Mouse (Mus musculus): ENCODE measurements around the gene Dtx4.

Gene Dtx4

DNA sequence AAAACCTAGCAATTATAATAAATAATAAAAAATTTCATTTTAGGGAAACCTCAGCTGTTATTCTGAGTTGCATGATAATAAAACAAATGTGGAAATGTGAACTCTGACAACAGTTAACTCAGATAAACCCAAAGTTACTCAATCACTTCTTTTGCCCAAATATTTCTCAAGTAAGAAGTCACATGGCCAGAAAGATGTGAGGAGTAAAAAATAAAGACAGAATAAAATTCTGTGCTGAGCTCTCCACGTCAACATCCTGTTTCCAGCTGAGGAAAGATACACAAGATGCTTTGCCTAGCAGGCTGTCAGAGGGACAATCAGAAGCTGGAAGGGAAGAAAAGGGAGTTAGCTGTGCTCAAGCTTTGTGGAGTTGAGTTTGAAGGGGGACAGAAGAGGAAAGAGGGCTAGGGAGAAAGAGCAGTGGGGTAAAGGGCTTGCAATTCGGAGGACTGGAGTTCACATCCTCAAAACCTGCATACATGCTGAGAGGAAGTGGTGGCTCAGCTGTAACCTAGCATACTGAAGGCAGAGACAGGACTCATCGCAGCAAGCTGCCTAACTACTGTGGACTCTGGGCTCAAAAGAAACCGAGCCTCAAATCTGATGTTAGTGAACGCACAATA, 61.0 kb downstream of the Dtx4 start:
- in situ Hi-C loops (cut with MboI; ENCODE audit: unreplicated experiment in 2 of 2): loop anchor here in 1 of 2 experiments (25.0 kb wide), 1 partner anchor 653 kb away; no protein-coding TSS in a partner anchor

DNA sequence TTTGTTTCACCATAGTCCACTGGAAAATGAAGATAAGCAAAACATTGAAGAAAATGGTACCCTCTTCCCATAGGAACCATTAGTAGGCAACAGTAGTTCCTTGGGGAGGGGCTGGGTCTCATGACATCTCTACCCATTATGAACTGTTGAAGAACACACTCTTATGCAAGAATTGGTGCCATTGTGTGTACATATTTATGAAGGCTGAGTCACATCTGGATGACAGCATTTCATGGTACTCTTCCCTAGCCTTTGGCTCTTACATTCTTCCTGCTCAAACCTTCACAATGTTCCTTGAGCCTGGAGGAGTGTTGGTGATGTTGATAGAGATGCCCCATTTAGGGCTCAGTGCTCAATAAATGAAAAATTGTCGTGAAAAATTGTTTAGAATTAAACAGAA, 61.7 kb downstream of the Dtx4 start:
- in situ Hi-C loops (cut with MboI; ENCODE audit: unreplicated experiment in 2 of 2): loop anchor here (10.0 to 25.0 kb wide), 2 partner anchors 425 to 652 kb away; no protein-coding TSS in a partner anchor

DNA sequence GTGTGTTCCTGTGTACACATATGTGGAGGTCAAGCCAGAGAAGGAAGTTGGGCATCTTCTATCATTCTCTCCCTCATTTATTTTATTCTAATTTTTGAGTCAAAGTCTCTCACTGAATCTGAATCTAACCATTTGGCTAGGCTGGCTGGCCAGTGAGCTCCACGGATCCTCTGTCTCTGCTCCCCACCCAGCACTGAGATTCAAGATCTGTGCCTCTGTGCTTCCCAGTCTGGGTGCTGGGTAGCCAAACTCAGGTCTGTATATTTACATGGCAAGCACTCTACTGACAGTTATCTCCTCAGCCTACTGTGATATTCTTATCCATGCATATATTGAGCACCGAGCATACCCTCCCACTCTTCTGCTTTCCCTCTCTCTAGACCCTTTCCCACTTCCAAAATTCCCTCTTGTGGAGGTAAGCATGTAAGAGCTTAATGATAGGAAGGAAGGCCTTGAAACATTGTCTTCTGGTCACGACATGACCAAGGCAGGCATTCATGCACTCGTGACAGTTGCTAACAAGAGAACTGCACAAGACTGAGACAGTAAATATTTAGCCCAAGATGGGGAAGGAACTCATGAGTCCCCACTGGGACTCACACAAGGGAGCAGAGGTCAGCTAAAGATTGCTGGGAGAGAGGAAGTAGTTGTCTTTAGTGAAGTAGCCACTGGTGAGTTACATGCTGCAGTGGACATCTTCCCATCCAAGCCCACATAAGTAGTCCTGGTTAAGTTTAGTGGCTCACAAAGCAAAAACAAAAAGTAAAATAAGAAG, 65.3 kb downstream of the Dtx4 start:
- in situ Hi-C loops (cut with MboI; ENCODE audit: unreplicated experiment in 2 of 2): loop anchor here (10.0 to 25.0 kb wide), 2 partner anchors 421 to 649 kb away; no protein-coding TSS in a partner anchor

DNA sequence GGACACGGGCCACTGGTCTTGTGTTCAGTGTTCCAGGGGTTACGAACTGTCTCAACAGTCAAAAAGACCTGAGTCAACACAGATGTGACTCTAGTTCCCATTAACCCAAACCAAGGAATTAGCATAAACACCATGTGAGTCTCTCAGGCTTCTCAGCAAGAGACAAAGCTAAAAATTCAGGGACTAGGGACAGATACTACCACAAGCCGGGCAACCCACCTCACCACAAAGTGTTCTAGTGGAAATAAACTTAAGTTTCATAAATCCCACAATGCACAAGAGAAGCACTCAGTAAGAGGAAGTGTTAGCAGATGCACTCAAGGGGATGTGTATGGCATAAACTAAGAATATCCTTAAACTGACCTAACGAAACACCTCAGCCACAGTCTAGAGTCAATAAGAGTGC, 66.2 kb downstream of the Dtx4 start:
- in situ Hi-C loops (cut with MboI; ENCODE audit: unreplicated experiment in 2 of 2): loop anchor here (10.0 to 25.0 kb wide), 2 partner anchors 420 to 648 kb away; no protein-coding TSS in a partner anchor

DNA sequence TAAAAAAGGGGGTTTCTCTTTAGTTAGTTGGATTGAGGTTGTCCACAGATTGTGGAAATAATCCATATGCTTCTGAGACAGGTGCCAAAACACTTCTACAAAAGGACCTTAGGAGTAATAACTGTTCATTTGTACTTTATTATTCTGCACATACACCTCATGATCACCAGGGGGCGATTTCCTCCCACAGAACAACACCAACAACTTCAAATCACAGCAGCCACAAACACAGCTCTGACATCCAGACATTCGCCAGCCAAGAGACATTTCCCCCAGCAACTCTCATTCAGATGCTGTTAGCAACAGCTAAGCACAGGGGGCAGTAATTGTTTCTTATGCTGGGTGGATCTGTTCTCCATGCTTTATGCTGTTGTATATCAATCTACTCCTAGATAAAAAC, 68.2 kb downstream of the Dtx4 start:
- in situ Hi-C loops (cut with MboI; ENCODE audit: unreplicated experiment in 2 of 2): loop anchor here (5.0 to 25.0 kb wide), 6 partner anchors 34 to 646 kb away; partner anchors contain the start of gene Dtx4 (in 1 of the 2)

DNA sequence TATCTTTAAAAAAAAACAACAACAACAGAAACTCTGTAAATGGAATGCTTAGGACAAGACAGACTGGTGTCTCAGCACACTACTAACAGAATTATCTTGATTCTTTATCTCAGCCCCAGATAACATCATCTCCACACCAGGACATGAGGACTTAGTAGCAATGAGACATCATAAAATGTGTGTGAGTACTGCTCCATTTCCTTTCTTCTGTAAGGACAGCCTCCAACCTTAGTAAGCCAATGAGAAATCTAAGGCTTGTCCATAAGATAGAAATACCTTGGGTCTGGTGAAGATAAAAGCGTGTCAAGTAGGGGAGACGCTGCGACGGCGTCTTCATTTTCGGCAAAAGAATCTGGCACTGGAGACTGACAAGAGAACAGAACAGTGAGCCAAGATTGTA, 73.6 kb downstream of the Dtx4 start, which contains the start of gene Pfpl:
TSS of gene Pfpl (plus strand) at position 301 of the 400 bp plus-strand sequence.
- in situ Hi-C loops (cut with MboI; ENCODE audit: unreplicated experiment in 2 of 2): loop anchor here (10.0 to 25.0 kb wide), 3 partner anchors 293 to 640 kb away; no protein-coding TSS in a partner anchor

DNA sequence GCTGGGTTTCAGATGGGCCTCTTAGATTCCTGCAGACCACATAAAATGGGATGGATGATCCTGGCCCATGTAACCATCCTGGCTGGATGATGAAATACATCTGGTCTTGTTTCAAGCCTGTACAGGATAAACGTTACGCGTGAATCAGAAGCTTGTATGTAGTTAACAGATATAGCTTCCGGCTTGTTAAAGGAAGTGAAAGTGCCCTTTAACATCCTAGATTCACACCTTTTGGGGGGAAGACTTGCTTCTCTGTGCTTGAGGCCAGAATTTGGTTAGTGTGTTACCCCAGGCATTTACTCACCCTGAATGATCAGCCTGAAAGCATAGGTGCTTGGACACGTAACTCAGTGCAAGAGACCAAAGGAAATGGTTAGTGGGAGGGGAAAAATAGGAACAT, 74.2 kb downstream of the Dtx4 start:
- in situ Hi-C loops (cut with MboI; ENCODE audit: unreplicated experiment in 2 of 2): loop anchor here (10.0 to 25.0 kb wide), 3 partner anchors 292 to 640 kb away; no protein-coding TSS in a partner anchor

DNA sequence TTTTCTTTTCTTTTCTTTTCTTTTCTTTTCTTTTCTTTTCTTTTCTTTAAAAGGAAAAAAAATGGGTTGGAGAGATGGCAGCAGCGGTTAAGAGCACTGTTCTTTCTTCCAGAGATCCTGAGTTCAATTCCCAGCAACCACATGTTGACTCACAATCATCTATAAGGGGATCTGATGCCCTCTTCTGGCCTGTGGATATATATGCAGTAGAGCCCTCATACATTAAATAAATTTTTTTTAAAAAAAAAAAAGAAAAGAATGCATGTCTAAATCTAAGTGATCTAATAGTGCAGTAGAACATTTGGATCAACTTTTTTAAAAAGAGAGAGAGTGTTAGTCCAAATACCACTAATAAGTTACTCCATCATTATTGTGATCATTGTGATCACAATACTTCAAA, 79.6 kb downstream of the Dtx4 start:
- in situ Hi-C loops (cut with MboI; ENCODE audit: unreplicated experiment in 2 of 2): loop anchor here (10.0 to 25.0 kb wide), 4 partner anchors 287 to 1391 kb away; partner anchors contain the start of genes Ms4a2 (in 1 of the 2), Ms4a6d (in 1 of the 2) and Olfr1499 (in 1 of the 2)

DNA sequence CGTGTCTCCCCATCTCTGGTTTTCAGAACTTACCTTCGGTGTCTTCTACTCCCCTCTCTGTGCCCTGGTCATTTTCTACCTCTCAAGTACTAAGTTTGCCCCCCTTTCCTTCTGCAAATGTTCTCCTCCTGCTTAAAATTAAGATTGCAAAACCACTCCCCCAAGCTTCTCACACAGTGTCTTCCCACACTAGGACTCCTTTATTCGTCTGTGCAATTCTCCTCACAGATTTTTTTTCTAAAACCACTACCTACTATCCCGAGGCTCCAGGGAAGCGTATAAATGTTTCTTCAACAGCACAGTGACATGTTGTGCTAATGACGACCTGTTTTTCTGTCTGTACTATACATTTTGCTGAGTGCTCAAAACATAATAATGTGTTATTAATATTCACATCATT, 80.7 kb downstream of the Dtx4 start:
- in situ Hi-C loops (cut with MboI; ENCODE audit: unreplicated experiment in 2 of 2): loop anchor here (10.0 to 25.0 kb wide), 4 partner anchors 286 to 1392 kb away; partner anchors contain the start of genes Ms4a2 (in 1 of the 2), Ms4a6d (in 1 of the 2) and Olfr1499 (in 1 of the 2)

DNA sequence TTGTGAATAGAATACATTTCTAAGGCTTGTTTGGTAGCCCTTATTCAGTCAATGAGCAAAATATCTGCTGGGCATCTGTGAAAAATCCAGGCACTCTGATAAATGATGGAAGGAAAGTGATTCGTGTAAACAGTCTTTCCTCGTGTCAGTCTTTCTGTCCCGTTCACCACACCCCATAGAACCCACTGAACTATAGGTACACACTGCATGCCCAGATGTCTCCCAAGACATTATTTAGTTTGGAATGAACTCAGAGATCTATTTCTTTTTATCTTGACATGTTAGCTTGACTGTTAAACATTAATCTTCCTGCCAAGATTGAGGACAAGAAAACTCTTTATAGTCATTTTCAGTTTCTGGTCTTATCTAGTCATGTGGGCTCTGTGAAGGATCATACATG, 82.9 kb downstream of the Dtx4 start:
- in situ Hi-C loops (cut with MboI; ENCODE audit: unreplicated experiment in 2 of 2): loop anchor here (10.0 to 25.0 kb wide), 4 partner anchors 634 to 1394 kb away; partner anchors contain the start of genes Ms4a6d (in 2 of the 2), Ms4a2 (in 1 of the 2) and Olfr1499 (in 1 of the 2)

DNA sequence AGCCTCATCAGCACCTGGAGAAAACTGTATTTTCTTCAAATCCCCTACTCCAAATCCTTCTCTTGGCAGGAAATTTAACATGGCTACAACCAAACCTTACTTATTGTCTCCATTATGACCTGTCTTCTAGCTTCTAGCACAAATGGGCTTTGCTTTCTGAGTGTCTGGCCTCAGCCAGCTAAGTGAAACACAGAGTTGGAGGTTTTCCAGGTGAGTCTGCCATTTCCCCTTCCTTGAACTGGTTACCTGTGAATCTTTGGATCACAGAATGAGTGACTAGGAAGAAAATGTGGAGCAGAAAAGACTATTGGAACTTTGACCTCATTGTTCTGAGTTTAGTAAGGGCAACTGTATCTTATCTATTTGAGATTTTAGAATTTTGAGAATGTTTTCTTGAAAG, 83.9 kb downstream of the Dtx4 start, which contains the start of gene Olfr1441:
TSS of gene Olfr1441 (plus strand) at position 73 of the 400 bp plus-strand sequence.
- in situ Hi-C loops (cut with MboI; ENCODE audit: unreplicated experiment in 2 of 2): loop anchor here (10.0 to 25.0 kb wide), 4 partner anchors 633 to 1395 kb away; partner anchors contain the start of genes Ms4a6d (in 2 of the 2), Ms4a2 (in 1 of the 2) and Olfr1499 (in 1 of the 2)
